Mouse (Mus musculus) E14TG2a.4 (cell line): ENCODE measurements around the gene Cdc25a.

Source experiments
- CTCF ChIP-seq: conservative IDR thresholded peaks from 2 replicates; pipeline ENCODE4 v1.5.1; 2014; ENCODE audit warnings: low read length
- NANOG ChIP-seq: IDR thresholded peaks from 2 replicates; pipeline ENCODE4 v1.6.1; 2014; ENCODE audit warnings: borderline replicate concordance, low read length, mixed read lengths

- TF ChIP-seq CTCF (no peak), NANOG (no peak)
These were observed 36.4 kb downstream of the Cdc25a start for GRCm38 (mm10) chr9:109911779-109912178.
